Mouse (Mus musculus): ENCODE measurements around the gene Rps18. TPM values are rescaled to one million over a fixed set of nuclear protein-coding genes. Genes with fewer than 3 reads are reported as not detected.
"Not testable (repeated sequence)": the region's sequence is repeated elsewhere in the genome, so short reads cannot be mapped to it uniquely, and the experiment has no call there.

Rps18 gene
- polyA plus RNA-seq (2015; fragmentation: Nextera tagmentation; extraction: Ambion mirVana): 1,572 and 1,837 TPM in 2 replicates

GRCm38 (mm10) chr17:33955555-33956214 is at the start of gene Rps18, which contains the start of gene Vps52:
TSS of gene Rps18 (minus strand) at chr17:33956001.
TSS of gene Vps52 (plus strand) at chr17:33955812.
- H3K27me3 ChIP-seq: no peaks in the 10 kb centered on the region
- peak; percentile 83 for ATAC-seq (ENCODE audit: insufficient number of reproducible peaks, low FRiP score, low TSS enrichment, low read depth)
- H3K9ac ChIP-seq: peak within 1 kb of the TSS; percentile 95
- H3K4me1 ChIP-seq: peaks cover 55% of the 10 kb centered on the region
- H3K27ac ChIP-seq: peak within 1 kb of the TSS; percentile 94
- no peaks in the 10 kb centered on the region for H3K9me3 ChIP-seq
- H3K4me2 ChIP-seq: peak within 1 kb of the TSS; percentile 84
- H3K36me3 ChIP-seq: peaks cover 59% of the 10 kb centered on the region
- under 1% methylated on average over 50 of the region's 50 CpGs for WGBS
- peak within 1 kb of the TSS; percentile 82 for H3K4me3 ChIP-seq

DNA sequence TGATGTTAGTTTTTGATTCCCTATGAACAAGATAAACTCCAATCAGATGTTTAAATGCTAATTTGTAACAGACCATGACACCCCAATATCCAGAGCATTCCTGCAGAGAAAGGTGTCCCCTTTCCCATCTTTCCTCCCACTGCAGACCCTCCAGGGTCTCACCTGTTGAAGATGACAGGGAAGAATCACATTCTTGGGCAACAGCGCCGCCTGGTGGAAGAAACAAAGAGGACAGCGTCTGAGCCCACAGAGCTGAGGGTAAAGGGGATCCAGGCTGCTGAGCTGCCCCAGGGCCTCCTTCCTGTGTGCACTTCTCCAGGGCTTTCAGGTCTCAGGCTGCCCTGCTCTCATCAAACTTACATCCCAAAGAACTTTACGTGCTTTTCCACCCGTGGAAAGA is 47.6 kb upstream of the Rps18 start:
- Histone ChIP-seq H3K27ac (no peak overlapping the region), H3K27me3 (peaks cover 47% of the 10 kb centered on the region), H3K9me3 (no peaks in the 10 kb centered on the region), H3K4me3 (no peak overlapping the region), H3K4me1 (peaks cover 14% of the 10 kb centered on the region), H3K36me3 (no peaks in the 10 kb centered on the region), H3K9ac (no peak overlapping the region), H3K4me2 (no peak overlapping the region)
- 4% methylated on average over 5 of the region's 5 CpGs for WGBS
- ATAC-seq (ENCODE audit: insufficient number of reproducible peaks, low FRiP score, low TSS enrichment, low read depth): no peak

GRCm38 (mm10) chr17:34000796-34001195 is 45.0 kb upstream of the Rps18 start:
- Histone ChIP-seq H3K4me1 (peaks cover 14% of the 10 kb centered on the region), H3K27me3 (peaks cover 62% of the 10 kb centered on the region)
- not testable (repeated sequence) for ATAC-seq (ENCODE audit: insufficient number of reproducible peaks, low FRiP score, low TSS enrichment, low read depth); H3K27ac ChIP-seq; H3K36me3 ChIP-seq; H3K9ac ChIP-seq; H3K4me2 ChIP-seq; H3K4me3 ChIP-seq; H3K9me3 ChIP-seq
- WGBS: 56% methylated on average over 2 of the region's 2 CpGs

DNA sequence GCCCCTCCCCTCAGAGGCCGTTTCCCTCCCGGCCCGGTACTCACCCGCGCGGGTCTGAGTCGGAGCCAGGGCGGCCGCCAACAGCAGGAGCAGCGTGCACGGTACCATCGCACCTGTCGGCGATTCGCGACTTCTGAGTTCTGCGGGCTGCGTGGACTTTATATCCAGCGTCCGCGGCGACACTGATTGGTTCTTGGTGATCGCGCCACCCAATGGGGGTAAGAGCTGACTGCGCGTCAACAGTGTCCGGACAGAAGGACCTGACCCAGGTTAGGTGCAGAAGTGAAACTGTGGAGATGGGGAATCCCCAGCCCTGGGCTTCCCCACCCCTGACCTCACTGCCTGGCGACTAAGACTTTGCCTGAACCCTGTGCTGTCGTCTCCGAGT is 44.3 kb upstream of the Rps18 start, which contains the start of gene H2-K1:
Gene H2-K1, minus strand, starts transcription at position 198 of the 388 bp plus-strand sequence.
- peak within 1 kb of the TSS; percentile 96 for H3K4me2 ChIP-seq
- peak within 1 kb of the TSS; percentile 52 for H3K4me3 ChIP-seq
- no peak within 1 kb of the TSS for H3K27ac ChIP-seq
- no peaks in the 10 kb centered on the region for H3K9me3 ChIP-seq
- peaks cover 59% of the 10 kb centered on the region for H3K27me3 ChIP-seq
- 2% methylated on average over 22 of the region's 30 CpGs for WGBS
- no peaks in the 10 kb centered on the region for H3K36me3 ChIP-seq
- peak within 1 kb of the TSS; percentile 42; the same call in 1 of the 2 replicates for H3K9ac ChIP-seq
- peak; percentile 71; the same call in 1 of the 2 replicates for ATAC-seq (ENCODE audit: insufficient number of reproducible peaks, low FRiP score, low TSS enrichment, low read depth)
- peaks cover 14% of the 10 kb centered on the region for H3K4me1 ChIP-seq

GRCm38 (mm10) chr17:33999341-34000149 is 43.7 kb upstream of the Rps18 start:
- ATAC-seq (ENCODE audit: insufficient number of reproducible peaks, low FRiP score, low TSS enrichment, low read depth): no peak
- peak overlapping the region; percentile 52 for H3K4me3 ChIP-seq
- H3K9me3 ChIP-seq: no peaks in the 10 kb centered on the region
- H3K9ac ChIP-seq: peak overlapping the region; percentile 42; the same call in 1 of the 2 replicates
- H3K27me3 ChIP-seq: peaks cover 59% of the 10 kb centered on the region
- peak overlapping the region; percentile 96 for H3K4me2 ChIP-seq
- H3K27ac ChIP-seq: no peak overlapping the region
- 2% methylated on average over 80 of the region's 87 CpGs for WGBS
- no peaks in the 10 kb centered on the region for H3K36me3 ChIP-seq
- peaks cover 14% of the 10 kb centered on the region for H3K4me1 ChIP-seq

GRCm38 (mm10) chr17:33998697-33999096 is 42.9 kb upstream of the Rps18 start:
- ATAC-seq (ENCODE audit: insufficient number of reproducible peaks, low FRiP score, low TSS enrichment, low read depth); H3K4me2 ChIP-seq; H3K9ac ChIP-seq; H3K4me3 ChIP-seq; H3K27ac ChIP-seq; H3K36me3 ChIP-seq; H3K9me3 ChIP-seq: not testable (repeated sequence)
- peaks cover 14% of the 10 kb centered on the region for H3K4me1 ChIP-seq
- WGBS: 47% methylated on average over 5 of the region's 5 CpGs
- peaks cover 59% of the 10 kb centered on the region for H3K27me3 ChIP-seq

DNA sequence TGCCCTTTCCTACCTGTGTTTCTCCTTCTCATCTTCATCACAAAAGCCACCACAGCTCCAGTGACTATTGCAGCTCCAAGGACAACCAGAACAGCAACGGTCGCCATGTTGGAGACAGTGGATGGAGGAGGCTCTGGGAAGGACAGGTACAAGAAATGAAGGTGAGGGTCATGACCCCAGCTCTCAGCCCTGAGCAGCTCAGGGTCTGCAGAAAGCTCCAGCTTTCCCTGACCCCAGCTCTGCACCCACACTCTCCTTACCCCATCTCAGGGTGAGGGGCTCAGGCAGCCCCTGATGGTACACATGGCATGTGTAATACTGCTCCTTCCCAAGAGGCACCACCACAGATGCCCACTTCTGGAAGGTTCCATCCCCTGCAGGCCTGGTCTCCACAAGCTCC is 41.2 kb upstream of the Rps18 start:
- WGBS: 90% methylated on average over 2 of the region's 2 CpGs
- H3K27me3 ChIP-seq: peaks cover 54% of the 10 kb centered on the region
- H3K36me3 ChIP-seq; H3K9me3 ChIP-seq; H3K9ac ChIP-seq; H3K27ac ChIP-seq; H3K4me3 ChIP-seq; ATAC-seq (ENCODE audit: insufficient number of reproducible peaks, low FRiP score, low TSS enrichment, low read depth); H3K4me2 ChIP-seq: not testable (repeated sequence)
- H3K4me1 ChIP-seq: peaks cover 14% of the 10 kb centered on the region

GRCm38 (mm10) chr17:33995651-33996050 is 39.9 kb upstream of the Rps18 start:
- Histone ChIP-seq H3K4me1 (peaks cover 14% of the 10 kb centered on the region), H3K4me2 (no peak overlapping the region), H3K27me3 (peaks cover 40% of the 10 kb centered on the region), H3K36me3 (no peaks in the 10 kb centered on the region), H3K9me3 (no peaks in the 10 kb centered on the region), H3K9ac (no peak overlapping the region), H3K4me3 (no peak overlapping the region), H3K27ac (no peak overlapping the region)
- ATAC-seq (ENCODE audit: insufficient number of reproducible peaks, low FRiP score, low TSS enrichment, low read depth): no peak
- 21% methylated on average over 3 of the region's 3 CpGs for WGBS

DNA sequence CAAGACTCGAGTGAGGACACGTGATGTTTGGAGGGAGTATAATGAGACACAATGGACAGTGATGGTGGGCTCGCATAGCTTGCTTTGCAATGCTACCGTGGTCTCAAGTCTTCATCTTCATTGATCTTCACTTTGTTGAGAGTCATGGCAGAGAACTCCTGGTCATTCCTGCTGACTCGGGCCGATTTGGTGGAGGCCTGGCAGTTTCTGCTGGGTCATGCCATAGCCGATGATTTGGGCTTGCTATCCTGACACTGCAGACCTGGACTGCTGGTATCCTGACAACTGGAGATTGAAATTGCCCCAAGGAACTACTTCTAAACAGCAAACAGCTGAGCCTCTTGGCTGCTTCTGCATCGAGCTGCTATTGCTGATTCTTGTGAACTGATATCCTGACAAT is 39.2 kb upstream of the Rps18 start:
- Histone ChIP-seq H3K9ac (no peak overlapping the region), H3K27me3 (peaks cover 33% of the 10 kb centered on the region), H3K4me3 (no peak overlapping the region), H3K9me3 (no peaks in the 10 kb centered on the region), H3K36me3 (no peaks in the 10 kb centered on the region), H3K4me2 (no peak overlapping the region), H3K4me1 (peaks cover 9% of the 10 kb centered on the region), H3K27ac (no peak overlapping the region)
- 88% methylated on average over 8 of the region's 8 CpGs for WGBS
- ATAC-seq (ENCODE audit: insufficient number of reproducible peaks, low FRiP score, low TSS enrichment, low read depth): no peak

DNA sequence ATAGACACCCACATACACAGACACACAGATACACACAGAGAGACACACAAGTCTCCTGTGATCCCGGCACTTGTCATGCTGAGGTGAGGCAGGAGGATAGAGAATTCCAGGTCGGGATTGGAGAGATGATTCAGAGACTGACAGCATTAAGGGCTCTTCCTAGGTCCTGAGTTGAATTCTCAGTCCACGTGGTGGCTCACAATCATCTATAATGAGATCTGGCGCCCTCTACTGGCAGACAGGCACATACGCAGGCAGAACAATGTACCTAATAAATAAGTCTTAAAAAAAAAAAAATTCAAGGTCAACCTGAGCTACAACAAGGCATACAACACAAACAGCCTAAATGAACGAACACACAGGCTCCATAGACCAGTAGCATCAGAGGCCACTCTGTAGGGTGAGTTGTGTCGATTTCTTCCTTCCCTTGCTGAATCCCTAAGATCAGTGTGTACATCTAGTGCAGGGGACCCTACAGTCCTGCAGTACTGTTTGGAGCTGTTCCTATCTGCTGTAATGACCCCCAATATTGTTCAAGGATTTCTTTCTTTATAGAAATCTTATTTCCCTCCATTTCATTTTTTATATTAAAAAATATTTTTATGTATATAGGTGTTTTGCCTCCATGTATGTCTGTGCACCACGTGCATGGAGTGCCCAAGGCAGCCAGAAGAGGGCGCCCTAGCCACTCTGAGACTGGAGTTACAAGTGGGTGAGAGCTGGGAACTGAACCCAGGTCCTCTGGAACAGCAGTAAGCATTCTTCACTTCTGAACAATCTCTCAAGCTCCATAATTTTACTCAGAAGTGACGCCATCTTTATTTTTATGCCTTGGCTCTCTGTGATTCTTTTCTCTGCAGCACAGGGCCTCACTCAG is 36.2 kb upstream of the Rps18 start:
- Histone ChIP-seq H3K9me3 (no peaks in the 10 kb centered on the region), H3K4me2 (no peak overlapping the region), H3K4me3 (no peak overlapping the region), H3K27ac (no peak overlapping the region), H3K36me3 (no peaks in the 10 kb centered on the region), H3K4me1 (no peaks in the 10 kb centered on the region), H3K27me3 (peaks cover 6% of the 10 kb centered on the region), H3K9ac (no peak overlapping the region)
- ATAC-seq (ENCODE audit: insufficient number of reproducible peaks, low FRiP score, low TSS enrichment, low read depth): no peak
- 30% methylated on average over 10 of the region's 10 CpGs for WGBS

DNA sequence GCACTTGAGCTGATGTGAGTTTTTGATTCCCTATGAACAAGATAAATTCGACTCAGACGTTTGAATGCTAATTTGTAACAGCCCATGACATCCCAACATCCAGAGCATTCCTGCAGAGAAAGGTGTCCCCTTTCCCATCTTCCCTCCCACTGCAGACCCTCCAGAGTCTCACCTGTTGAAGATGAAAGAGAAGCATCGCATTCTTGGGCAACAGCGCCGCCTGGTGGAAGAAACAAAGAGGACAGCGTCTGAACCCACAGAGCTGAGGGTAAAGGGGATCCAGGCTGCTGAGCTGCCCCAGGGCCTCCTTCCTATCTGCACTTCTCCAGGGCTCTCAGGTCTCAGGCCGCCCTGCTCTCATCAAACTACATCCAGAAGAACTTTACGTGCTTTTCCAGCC is 26.3 kb upstream of the Rps18 start:
- peaks cover 24% of the 10 kb centered on the region for H3K4me1 ChIP-seq
- H3K4me3 ChIP-seq: peak overlapping the region; percentile 52; the same call in 1 of the 2 replicates
- 9% methylated on average over 8 of the region's 8 CpGs for WGBS

More for the DNA sequence above, 26.3 kb upstream of the Rps18 start:
- not testable (repeated sequence) for H3K27ac ChIP-seq; H3K9ac ChIP-seq; H3K36me3 ChIP-seq; ATAC-seq (ENCODE audit: insufficient number of reproducible peaks, low FRiP score, low TSS enrichment, low read depth); H3K9me3 ChIP-seq
- Histone ChIP-seq H3K27me3 (peaks cover 37% of the 10 kb centered on the region), H3K4me2 (peak overlapping the region; percentile 67; the same call in 1 of the 2 replicates)
